Mouse (Mus musculus) bone marrow, adult 2 months (tissue): ENCODE results near the gene 1700028J19Rik. TPM values are rescaled to one million over a fixed set of nuclear protein-coding genes. Genes with fewer than 3 reads are reported as not detected.

Experiments used
- H3K27ac ChIP-seq: fragments of 200-500 bp; 2 replicates; pipeline ENCODE4 v1.5.1; 2012; ENCODE audit warnings: low read depth, mild to moderate bottlenecking, control low read depth, inconsistent platforms, low read length; ENCODE audit not compliant: control insufficient read depth, poor library complexity, insufficient read depth
- H3K4me1 ChIP-seq: fragments of 200-500 bp; 2 replicates; pipeline ENCODE4 v1.6.1; 2011; ENCODE audit warnings: low read length; ENCODE audit not compliant: control insufficient read depth, insufficient read depth
- H3K4me3 ChIP-seq: fragments of 200-500 bp; replicated peaks from 2 replicates; pipeline ENCODE3; 2011; ENCODE audit warnings: mild to moderate bottlenecking, low read depth, low read length, control low read depth; ENCODE audit not compliant: control insufficient read depth
- CTCF ChIP-seq: fragments of 200-500 bp; IDR thresholded peaks from 2 replicates; pipeline ENCODE4 v1.5.1; 2011; ENCODE audit warnings: low read length, control low read depth; ENCODE audit not compliant: control insufficient read depth, insufficient read depth
- POLR2A ChIP-seq: fragments of 200-500 bp; IDR thresholded peaks from 2 replicates; pipeline ENCODE4 v1.6.1; 2011; ENCODE audit warnings: low read depth, mild to moderate bottlenecking, control low read depth, low read length, borderline replicate concordance; ENCODE audit not compliant: control insufficient read depth
- WGBS: fragments of 180-500 bp; shearing (Covaris S2); methylation state at CpG from one replicate; pipeline ENCODE4 v1.1.7; 2018; 5-methylcytosine and 5-hydroxymethylcytosine counted together
- polyA plus RNA-seq: library from polyadenylated mRNA; stranded (reverse); fragments of >200 nt; gene quantifications from 2 replicates; pipeline ENCODE4 v1.2.4, GENCODE M21; 2011; ENCODE audit warnings: low replicate concordance; ENCODE audit not compliant: missing spikeins, insufficient read depth, insufficient read length

1700028J19Rik gene
- polyA plus RNA-seq: 2.0 TPM in 1 of 2 replicates, not detected in the other

DNA sequence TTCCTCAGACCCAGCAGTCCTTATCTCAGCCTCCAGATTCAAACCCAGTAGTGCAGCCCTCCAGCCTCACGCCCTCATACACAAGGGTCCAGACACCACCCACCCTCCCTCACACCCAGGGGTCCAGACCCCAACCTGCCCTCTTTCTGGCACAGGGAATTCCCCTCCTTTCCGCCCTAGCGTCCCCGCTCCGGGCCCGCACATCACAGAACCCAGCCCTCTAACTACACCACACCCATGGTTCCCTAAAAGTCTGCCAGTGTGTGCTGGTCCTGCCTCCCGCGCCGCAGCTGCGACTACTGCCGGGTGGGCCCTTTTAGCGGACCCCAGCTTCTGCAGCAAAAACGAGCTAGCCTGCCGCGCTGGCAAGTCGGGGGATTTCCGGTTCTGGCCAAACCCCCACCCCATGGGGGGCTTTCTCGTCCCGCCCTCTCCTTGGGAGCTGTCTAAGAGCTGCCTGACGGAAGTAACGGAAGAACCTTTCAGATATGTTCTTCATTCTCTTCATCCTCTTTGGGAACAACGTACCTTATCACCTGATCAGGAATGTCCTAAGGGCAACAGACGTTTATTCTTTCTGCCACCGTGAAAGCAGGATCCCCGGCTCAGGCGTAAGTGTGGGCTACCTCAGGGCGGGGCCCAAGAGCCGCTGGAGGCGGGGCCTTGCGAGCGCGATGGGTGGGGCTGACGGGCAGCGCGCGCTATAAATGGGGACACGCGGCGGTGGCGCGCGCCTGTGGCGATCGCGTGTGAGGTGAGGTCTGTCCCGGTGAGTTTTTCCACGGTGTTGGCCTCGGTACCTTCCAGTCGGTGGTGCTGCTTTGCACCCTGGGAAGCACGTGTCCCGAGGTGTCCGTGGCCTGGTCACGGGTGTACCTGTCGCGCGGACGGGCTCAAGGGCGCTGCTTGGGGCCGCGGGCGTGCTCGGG is at the start of gene 1700028J19Rik, which contains the start of gene 2410002F23Rik:
1700028J19Rik (minus strand) TSS at position 641 of the 929 bp plus-strand sequence.
2410002F23Rik (plus strand) TSS at position 668 of the 929 bp plus-strand sequence.
- H3K27ac ChIP-seq: peak within 1 kb of the TSS; percentile 82
- H3K4me3 ChIP-seq: peak within 1 kb of the TSS; percentile 98
- peak; percentile 12; the same call in 1 of the 2 replicates for TF ChIP-seq CTCF
- peak; percentile 96 for TF ChIP-seq POLR2A
- under 1% methylated on average over 62 of the region's 62 CpGs for WGBS
- no peaks in the 10 kb centered on the region; the same call in 1 of the 2 replicates for H3K4me1 ChIP-seq

DNA sequence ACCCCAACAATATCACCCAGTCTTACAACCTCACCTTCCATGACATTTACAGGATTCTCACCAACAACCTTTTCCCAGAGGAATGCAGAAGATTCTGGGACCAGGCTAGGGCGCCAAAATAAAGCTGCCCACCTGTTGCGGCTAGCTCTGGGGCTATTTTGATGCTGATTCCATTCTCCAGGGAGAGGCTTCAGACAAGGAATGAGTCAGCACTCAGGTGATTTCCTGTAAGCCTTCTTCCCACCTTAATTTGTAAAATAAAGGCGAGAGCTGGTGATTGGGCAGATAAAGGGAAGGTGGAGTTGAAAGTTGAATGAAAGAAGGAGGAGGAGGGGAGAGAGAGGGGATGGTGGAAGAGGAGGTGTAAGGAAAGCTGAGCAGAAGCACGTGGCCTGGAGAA is 44.9 kb upstream of the 1700028J19Rik start:
- 49% methylated on average over 4 of the region's 4 CpGs for WGBS
- Histone ChIP-seq H3K27ac (no peak overlapping the region), H3K4me3 (no peak overlapping the region), H3K4me1 (no peaks in the 10 kb centered on the region)
- TF ChIP-seq CTCF (no peak), POLR2A (no peak)

DNA sequence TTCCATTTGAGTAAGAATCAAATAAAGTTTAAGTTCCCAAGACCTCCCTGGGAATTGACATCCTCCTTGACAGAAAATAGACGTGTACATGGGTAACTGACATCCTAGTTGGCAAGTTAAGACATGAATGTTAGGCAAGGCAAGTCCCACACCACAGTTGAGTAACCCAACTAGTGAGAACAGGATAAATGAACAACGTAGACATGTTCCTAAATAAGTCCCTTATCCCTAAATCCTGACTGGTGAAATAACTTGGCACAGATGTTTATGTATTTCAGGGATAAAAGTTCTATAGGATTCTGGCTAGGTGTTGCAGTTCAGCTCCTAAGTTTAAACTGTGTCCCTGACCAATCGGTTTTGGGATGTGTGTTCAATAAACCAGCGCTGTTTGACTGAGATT is 44.5 kb upstream of the 1700028J19Rik start:
- no peaks in the 10 kb centered on the region for H3K4me1 ChIP-seq
- TF ChIP-seq POLR2A (no peak), CTCF (no peak)
- no peak overlapping the region for H3K4me3 ChIP-seq
- WGBS: 62% methylated on average over 4 of the region's 4 CpGs
- no peak overlapping the region for H3K27ac ChIP-seq

DNA sequence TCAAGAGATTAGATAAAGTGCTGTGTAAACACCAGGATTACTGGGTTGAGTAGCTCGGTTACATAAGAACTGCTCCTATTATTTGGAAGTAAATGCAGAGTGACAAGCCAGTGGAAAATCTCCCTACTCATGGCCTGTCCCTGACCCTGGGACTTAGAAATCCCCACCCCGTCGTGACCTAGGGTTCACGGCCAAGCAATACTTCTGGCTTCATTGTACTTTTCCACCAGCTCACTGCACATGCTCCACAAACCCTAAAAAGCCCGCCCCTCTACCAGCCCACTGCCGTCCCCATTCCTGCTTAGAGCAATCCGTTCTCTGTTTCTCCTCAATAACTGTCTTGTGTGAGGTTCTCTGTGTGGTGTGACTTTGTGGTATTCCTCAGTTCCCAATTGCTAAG is 41.3 kb upstream of the 1700028J19Rik start:
- TF ChIP-seq POLR2A (no peak), CTCF (no peak)
- Histone ChIP-seq H3K4me1 (no peaks in the 10 kb centered on the region), H3K27ac (no peak overlapping the region), H3K4me3 (no peak overlapping the region)
- WGBS: 72% methylated on average over 7 of the region's 7 CpGs

DNA sequence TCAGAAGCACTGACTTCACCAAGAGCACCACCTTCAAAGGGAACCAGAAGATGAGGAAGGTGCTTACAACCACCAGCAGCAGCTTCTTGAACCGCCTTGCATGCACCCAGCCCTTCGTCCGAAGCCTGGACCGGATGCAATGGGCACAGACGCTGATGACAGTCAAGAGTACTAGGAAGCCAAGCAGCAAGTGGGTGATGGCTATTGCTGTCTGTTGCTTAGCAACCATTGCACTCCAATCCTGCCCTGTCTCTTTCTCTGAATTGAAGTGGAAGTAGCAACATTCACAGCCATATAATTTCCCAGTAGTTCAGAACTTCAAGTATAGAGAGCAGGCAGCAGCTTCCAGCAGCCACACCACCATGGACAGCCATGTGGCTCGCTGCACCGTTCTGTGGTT is 35.1 kb upstream of the 1700028J19Rik start:
- TF ChIP-seq CTCF (no peak), POLR2A (no peak)
- Histone ChIP-seq H3K27ac (no peak overlapping the region), H3K4me3 (no peak overlapping the region), H3K4me1 (no peaks in the 10 kb centered on the region)
- WGBS: 84% methylated on average over 7 of the region's 7 CpGs

DNA sequence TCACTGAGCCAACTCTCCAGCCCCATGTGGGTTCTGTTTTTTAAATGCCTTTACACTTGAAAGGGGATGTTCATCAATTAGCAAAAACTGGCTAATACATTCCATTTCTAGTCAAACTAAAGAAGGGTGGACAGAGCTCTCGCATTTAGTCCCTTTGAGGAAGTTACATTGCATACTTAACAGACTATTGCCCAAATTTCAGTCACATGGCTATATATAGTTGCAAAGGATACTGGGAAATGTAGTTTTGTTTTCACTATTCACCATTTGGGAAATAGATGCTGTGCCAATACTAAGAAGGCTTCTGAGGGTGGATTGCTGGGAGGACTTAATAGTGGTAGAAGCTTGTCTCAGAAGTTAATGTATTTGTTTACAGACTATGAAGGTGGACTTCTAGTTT is 34.5 kb upstream of the 1700028J19Rik start:
- no peak for TF ChIP-seq POLR2A
- no peak for TF ChIP-seq CTCF
- WGBS: 7% methylated on average over 1 of the region's 1 CpGs
- H3K27ac ChIP-seq: no peak overlapping the region
- no peaks in the 10 kb centered on the region for H3K4me1 ChIP-seq
- no peak overlapping the region for H3K4me3 ChIP-seq

DNA sequence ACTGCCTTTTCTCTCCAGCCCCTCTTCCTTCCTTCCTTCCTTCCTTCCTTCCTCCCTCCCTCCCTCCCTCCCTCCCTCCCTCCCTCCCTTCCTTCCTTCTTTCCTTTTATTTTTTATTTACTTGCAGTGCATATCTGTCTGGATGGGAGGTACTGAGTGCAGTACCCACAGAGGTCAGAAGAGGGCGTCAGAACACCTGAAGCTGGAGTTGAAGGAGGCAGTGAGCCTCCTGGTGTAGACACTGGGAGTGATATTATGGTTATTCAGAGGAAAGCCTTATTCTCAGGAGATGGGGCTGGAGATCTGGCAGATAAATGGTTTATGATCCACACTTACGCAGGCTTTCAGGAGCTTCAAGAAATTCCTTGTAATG is 30.7 kb upstream of the 1700028J19Rik start:
- no peak overlapping the region for H3K4me3 ChIP-seq
- peak; percentile 54; the same call in 1 of the 2 replicates for TF ChIP-seq CTCF
- no peak for TF ChIP-seq POLR2A
- no peaks in the 10 kb centered on the region for H3K4me1 ChIP-seq
- no peak overlapping the region for H3K27ac ChIP-seq
- 49% methylated on average over 2 of the region's 2 CpGs for WGBS

DNA sequence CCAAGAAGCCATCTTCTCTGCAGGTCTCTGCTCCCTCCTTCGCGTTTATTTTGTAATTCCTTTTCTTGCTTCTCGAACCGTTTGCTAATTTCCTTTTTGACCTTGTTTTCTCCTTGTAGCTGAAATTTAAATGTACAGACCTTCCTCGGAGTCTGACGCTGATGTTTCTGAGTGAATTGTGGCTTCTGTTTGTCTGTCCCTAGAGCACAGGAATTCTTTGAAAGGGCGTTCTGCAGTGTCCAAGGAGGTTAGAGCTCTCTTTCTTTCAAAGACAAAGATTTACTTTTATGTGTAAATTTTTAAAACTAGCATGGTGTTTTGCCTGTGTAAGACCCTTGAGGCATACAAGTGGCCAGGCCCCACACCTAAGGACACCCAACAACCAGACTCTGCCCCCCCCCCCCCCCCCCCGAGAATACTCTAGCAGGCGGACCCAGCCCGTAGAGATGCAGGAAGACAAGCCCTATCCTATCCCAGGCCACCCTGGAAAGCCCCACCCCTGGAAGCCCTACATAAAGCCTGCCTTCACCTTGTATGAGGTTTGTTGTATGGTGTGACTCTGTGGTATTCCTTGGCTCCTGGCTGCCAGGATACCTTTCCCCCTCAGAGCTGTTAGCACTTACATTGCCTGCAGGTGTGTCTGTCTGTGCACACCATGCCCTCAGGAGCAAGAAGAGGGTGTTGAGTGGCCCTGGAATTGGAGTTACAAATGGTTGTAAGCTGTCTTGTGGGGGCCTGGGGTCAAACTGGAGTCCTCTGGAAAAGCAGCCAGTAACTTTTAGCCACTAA is 30.2 kb upstream of the 1700028J19Rik start:
- TF ChIP-seq CTCF: no peak
- TF ChIP-seq POLR2A: no peak
- Histone ChIP-seq H3K4me1 (no peaks in the 10 kb centered on the region), H3K4me3 (no peak overlapping the region), H3K27ac (no peak overlapping the region)
- WGBS: 64% methylated on average over 10 of the region's 10 CpGs
